Mouse (Mus musculus) embryo, embryonic 10 days (tissue): ENCODE results near the gene Bptf.
A peak's percentile ranks its signal among the peaks of the same experiment; 100 is the strongest.
"Not testable (repeated sequence)": the region's sequence is repeated elsewhere in the genome, so short reads cannot be mapped to it uniquely, and the experiment has no call there.

Experiments used
- DNase-seq: peaks from one replicate; pipeline ENCODE4 v3.0.0-alpha.2; 2015; ENCODE audit warnings: low spot score

Gene Bptf

DNA sequence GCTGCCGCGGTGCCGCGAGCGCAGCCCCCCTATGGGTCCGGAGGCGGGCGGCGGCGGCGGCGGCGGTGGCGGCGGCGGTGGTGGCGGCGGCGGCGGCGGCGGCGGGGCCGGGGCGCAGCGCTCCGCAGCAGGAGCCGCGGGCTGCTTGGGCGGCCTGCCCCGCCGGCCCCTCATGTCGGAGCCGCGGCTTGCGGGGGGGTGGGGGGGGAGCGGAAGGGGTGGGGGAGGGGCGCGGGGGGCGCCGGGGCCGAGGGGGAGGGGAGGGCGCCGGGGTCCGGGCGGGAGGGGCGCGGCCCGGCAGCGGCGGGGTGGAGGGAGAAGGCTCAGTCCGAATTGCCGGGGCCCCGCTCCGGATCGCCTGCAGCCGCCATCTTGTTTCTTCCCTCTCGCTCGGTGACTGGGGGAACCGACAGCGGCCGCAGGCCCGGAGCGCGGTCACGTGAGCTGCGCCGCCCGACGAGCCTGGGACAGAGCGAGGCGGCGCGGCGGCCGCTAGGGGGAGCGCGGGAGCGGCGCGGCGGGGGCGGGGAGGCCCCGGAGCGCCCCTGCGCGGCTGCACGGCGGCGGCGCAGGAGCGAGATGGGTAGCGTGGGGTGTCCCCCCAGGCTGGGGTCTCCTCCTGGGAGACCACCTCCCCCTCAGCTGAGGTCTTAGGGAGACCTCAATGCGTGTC is at the start of gene Bptf:
Gene Bptf, minus strand, starts transcription at position 379 of the 673 bp plus-strand sequence.
- DNase-seq = peak; percentile 93

DNA sequence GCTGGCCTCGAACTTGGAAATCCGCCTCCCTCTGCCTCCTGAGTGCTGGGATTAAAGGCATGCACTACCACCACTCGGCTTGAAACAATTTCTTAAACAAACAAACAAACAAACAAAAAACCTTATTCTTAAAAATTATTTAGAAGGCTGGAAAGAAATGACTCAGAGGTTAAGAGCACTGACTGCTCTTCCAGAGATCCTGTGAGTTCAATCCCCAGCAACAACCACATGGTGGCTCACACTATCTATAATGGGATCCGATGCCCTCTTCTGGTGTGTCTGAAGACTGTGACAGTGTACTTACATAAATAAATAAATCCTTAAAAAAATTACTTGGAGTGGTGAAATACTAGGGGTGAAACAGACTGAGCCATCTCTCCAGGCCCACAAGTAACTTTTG is 29.3 kb upstream of the Bptf start:
- no peak for DNase-seq

DNA sequence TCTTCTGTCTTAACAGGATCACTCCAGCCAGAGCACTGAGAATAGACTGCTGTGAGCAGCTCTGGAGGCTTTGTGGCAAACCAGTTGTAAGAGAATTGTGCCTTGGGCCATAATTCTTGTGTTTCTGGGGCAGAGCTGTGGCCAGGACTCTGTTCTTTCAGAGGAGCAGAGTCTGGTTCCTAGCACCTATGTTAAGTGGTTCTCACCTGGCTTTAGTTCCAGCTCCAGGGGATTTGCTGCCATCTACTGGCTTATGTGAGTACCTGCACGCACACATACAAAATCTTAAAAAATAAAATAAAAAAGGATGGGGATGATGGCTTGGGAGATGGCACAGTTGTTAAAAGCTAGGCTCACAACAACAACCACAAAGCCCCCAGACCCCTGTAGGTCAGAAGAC is 27.1 kb upstream of the Bptf start:
- peak; percentile 36 for DNase-seq

DNA sequence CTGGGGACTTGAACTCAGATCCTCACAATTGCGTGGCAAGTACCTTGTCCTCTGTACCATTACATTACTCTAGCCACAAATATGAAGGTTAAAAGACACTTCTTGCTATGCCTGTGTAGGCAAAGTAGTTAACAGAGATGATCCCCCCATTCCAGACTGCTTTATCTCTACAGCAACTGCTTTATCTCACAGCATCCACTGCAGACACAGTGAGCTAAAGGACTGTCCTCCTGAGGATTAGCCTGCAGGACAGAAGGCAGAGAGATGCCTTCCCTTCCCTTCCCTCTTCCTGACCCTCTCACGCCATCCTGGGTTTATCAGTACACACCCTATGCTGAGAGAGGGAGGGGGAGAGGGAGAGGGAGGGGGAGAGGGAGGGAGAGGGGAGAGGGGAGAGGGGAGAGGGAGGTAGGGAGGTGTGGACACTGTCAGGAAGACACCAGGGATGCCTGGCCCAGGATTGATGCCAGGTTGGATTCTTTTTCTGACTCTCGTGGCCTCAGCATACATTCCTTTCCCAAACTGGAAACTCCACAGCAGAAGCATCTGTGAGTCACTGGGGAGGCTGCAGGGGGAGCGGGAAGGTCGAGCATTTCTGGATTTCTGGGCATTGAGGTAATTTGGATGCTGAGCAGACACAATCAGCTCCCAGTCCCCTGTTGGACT is 25.2 kb upstream of the Bptf start:
- no peak for DNase-seq

DNA sequence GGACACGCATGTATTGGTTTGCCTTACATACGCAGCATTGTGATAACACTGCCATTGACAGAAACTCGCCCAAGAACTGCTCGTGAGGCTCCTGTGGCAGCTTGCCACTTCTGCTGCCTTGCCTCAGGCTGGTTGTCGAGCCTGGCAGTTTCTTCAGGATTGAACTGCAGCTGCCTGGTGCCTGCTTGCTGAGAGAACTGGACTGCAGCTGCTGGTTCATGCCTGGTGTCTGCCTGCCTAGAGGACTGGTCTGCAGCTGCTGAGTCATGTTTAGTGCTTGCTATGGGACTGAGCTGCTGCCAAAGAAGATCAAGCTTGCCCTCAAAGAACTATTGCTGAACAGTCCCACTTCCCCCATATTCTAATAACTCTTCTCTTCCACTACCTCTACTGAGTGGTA is 23.4 kb upstream of the Bptf start:
- DNase-seq = no peak

DNA sequence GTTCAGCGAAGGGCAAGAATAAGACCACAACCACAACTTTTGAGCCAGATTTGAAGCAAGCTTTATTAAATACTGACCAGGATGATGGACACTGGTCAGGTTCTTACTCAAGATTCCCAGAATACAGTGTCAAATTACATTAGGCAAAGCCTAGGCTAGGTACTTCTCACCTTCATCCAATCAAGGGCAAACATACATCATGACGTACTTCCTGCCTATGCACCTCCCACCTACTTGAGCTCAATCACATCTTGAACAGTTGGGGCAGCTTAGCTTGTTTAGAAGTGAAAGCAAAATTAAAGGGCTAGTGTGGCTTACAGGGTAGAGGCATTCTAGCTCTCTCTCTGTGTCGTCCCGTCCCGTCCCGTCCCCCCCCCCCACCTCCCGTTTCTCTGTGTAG is 22.5 kb upstream of the Bptf start:
- DNase-seq = no peak

DNA sequence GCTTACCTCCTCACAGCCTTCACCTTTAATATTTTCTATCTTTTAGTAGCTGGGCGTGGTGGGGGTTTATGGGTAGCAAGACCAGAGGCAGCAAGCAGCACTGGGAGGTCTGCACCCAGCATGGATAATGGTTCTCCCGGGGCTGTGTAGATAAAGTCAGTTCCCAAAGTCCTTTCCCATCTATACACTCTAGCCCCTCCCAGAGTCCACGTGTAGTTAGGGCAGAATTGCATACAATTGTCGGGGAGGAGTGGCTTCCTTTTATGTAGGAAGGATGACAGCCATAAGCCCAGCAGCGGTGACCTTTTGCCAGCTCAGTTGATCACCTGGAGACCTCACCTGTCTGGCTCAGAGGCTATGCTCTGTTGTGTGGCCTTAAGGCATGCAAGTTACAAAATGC is 21.7 kb upstream of the Bptf start:
- no peak for DNase-seq

DNA sequence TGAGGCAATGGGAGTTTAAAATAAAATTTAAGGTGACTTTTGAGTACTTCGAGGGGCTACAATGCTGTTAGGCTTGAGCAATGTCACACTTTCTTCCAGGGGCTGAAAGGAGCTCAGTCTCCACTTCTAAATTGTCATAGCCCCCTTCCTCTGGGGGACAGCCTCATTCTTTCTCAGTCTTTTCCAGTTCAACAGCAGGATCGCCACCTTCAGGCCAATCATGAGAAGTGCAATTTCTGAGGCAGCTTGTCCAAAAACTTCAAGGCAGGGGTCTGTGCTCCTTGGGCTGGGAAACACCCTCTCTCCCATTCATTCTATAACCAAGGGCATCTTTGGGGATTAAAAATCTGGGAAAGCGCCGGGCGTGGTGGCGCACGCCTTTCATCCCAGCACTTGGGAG is 19.9 kb upstream of the Bptf start:
- DNase-seq = no peak

DNA sequence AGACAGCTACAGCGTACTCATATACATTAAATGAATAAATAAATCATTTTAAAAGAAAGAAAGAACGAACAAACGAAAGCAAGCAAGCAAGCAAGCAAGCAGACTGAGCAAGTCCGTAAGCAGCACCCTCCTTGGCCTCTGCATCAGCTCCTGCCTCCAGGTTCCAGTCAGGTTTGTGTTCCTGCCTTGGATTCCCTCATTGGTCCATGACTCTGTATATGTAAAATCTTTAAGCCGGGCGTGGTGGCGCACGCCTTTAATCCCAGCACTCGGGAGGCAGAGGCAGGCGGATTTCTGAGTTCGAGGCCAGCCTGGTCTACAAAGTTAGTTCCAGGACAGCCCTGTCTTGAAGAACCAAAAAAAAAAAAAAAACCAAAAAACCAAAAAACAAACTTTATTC is 12.0 kb upstream of the Bptf start:
- DNase-seq = not testable (repeated sequence)

DNA sequence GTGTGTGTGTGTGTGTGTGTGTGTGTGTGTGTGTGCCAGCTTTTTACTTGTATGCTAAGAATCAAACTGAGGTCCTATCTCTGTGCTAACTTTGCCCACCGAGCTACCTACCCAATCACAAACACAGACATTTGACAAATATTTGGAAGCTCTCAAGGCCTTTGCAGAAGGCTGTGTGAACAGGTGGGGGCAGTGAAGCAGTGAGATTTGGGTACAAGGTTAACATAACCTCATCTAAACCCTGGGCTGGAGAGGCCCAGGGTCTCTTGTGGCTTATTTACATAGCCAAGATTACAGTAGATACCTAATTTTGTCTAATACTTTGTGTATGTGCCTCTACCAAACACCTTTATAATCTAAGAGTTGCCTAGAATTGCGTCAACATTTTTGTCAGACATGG is 10.5 kb upstream of the Bptf start:
- DNase-seq = no peak

DNA sequence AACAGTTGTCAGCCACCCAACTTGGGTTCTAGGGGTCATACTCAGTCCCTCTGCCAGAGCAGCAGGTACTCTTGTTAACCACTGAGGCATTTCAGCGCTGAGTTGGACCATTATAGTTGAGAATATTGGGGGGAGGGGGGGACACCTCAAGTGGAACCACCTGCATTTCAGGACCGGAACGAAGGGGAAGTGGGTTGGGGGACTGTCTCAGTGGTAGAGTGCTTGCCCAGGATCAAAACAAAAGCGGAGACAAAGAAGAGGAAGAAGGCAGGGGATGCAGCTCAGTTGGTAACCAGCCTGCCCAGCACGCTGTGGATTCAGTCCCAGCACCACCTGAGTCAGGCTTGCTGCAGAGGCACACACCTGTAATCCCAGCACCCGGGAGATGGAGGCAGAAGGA is 8.8 kb upstream of the Bptf start:
- DNase-seq = no peak

DNA sequence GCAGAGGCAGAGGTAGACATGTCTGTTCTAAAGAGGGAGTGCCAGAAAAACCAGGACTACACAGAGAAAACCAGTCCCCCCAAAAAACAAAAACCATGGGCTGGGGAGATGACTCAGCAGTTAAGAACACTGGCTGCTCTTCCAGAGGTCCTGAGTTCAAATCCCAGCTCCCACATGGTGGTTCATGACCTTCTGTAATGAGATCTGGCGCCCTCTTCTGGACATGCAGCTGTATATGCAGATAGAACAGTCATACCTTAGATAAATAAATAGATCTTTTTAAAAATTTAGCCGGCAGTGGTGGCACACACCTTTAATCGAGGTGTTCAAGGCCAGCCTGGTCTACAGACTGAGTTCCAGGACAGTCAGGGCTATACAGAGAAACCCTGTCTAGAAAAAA is 6.7 kb upstream of the Bptf start:
- DNase-seq = peak; percentile 17

DNA sequence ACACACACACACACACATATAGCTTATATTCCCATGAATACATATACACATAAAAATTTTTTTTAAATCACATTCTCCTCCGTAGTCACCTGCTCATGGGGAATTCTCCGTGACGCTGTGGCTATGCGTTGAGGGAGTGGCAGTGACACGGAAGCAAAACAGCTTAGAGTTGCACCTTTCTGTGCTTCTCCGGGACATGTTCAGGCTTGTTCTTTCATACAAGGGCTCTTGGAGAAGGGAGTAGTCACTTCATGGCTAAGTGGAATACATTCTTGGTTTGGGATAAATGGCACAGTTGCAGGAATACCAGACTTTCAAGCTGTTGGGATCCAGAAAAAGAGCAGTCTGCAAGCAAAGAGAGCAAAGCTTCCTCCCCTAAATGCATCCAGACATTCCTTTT is 5.7 kb upstream of the Bptf start:
- DNase-seq = no peak

DNA sequence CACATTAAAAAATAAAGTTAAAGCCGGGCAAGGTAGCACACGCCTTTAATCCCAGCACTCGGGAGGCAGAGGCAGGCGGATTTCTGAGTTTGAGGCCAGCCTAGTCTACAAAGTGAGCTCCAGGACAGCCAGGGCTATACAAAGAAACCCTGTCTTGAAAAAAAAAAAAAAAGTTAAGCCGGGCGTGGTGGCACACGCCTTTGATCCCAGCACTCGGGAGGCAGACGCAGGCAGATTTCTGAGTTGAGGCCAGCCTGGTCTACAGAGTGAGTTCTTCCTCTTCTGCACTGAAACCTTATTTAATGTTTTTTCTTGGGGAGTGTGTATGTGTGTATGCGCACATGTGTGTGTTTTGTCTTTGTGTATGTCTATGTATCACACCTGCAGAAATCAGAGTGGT is 4.5 kb upstream of the Bptf start:
- DNase-seq = not testable (repeated sequence)

DNA sequence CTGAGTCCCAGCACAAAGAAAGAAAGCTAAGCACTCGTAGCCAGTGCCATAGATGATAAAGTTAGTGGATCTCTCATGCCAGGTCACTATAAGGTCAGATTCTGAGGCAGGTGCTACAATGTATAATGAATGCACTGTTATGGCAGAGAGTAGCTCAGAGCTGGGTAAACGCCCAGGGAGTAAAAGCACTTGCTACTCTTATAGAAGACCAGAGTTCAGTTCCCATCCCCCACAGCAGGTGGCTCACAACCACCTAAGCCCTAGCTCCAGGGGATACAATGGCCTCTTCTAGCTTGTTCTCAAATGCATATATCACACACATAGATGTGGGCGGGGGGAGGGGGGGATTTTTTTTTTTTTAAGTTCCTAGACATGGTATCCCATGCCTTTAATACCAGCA is 3.8 kb upstream of the Bptf start:
- DNase-seq = no peak

DNA sequence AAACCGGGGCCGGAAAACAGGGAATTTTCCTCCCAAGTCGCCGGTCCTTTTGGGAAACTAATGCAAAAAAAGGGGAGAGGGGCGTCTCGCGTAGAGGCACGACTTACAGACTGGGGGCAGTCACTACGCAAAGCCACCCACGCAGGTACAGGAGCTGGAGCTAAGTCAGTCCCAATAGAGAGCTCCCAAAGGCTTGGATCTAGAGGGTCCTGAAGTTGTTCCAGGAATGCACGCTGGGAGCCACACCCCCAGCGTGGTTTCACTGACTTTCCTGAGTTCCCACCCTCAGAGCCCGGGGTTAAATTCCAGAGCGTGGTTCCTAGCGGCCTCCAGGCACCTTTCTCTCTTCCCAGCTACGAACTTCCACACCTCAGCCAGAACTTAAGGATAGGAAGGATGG is 499 bp upstream of the Bptf start:
- peak; percentile 49 for DNase-seq

DNA sequence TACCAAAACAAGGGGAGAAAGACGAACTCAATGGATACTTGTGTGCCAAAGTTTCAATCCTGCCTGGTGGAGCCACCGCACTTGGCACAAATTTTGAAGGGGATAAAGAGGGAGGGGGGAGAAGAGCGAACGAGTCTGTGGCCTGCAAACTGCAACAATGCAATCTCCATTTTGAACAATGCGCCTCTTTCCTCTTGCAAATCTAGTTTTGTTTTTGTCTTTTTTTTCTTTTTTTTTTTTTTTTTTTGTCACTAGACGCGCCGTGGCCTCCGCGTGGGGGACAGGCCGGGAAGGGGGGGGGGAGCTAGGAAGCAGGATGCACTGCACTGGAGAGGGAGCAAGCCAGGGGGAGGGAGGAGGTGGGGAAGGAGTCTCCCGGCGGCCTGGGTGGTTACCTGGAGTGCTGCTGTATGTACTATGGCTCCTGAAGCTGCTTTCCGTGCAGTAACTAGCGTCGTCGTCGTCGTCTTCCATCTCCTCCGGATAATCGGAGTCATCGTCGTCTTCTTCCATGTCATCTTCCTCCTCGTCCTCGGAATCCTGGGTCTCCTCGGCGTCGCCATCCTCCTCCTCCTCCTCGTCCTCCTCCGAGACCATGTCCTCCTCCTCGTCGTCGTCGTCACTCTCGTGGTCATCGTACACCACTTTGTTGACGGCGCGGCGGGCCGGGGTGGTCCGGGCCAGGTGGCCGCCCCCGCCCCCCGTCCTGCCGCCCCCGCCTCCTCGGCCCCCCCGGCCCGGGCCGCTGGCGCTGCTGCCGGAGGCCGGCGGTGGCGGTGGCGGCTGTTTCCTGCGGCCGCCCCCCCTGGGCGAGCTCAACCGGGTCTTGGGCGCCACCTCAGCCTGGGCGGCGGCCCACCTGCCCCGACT is 813 bp downstream of the Bptf start:
- DNase-seq = peak; percentile 75

DNA sequence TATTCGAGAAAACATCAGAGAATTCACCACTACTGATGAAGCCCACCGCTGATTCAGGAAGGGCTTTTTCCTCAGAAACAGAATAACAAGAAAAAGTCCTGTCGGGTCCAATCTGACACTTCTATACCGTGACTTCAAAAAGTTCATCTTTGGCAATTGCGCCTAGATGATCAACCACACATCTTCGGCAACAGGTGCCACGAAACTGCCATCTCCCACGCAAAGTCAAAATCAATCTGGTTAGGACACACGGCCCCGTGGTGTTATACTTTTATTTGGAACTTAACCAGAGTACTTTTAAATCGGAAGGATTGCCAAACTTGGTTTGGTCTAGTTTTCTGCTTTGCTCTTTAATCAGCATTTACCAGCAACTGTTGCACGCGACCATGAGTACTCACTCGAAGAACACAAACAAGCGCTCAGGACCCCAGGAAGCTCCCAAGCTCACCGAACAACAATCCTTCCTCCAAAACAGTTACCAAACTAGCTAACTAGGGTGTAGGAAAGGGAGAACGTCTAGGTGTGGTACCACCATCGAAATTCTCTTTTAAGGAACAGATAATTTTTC is 1.6 kb downstream of the Bptf start:
- peak; percentile 63 for DNase-seq

DNA sequence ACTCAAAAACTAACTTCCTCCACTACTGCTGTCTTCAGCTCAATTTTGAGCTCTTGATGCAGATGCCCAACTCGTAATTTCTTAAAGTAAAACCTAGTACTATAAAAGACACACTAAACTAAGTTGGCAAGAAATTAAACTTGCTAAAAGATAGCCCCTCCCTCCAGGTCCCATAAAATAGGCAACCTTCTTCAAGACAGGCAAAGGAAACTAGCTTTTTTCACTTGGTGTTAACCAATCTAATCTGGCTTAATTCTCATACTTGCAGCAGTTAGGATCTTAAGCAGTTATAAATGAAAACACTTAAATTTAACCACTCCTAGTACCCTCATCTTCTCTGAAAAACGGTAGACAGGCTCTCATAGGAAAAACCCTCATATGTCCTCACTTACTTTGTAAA is 2.3 kb downstream of the Bptf start:
- DNase-seq = no peak

DNA sequence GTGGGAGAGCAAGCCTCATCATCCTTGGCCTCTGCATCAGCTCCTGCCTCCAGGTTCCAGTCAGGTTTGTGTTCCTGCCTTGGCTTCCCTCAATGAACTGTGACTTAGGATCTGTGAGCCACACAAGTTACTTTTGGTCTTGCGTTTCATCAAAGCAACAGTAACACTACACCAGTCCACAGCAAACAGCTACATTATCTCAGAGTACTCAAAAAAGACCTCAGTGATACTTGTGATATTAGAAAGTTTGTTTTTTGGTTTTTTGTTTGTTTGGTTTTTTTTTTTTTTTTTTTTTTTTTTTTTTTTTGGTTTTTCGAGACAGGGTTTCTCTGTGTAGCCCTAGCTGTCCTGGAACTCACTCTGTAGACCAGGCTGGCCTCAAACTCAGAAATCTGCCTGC is 5.2 kb downstream of the Bptf start:
- not testable (repeated sequence) for DNase-seq

DNA sequence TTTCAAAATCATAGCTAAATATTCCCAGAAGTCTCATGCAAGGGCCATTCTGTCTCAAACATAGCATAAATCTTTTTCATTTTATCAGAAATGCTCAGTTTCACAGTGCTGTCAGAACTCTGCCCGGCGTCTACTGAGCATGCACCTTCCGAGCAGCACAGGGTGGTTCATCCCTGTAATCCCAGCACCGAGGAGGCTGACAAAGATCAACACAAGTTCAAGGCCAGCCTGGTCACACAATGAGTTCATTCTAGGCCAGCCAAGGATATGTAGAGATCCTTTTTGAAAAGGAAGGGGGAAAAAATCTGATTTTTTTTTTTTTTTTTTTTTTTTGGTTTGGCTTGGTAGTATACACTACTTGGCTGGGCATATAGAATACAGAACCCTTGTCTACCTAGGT is 6.9 kb downstream of the Bptf start:
- DNase-seq = no peak

DNA sequence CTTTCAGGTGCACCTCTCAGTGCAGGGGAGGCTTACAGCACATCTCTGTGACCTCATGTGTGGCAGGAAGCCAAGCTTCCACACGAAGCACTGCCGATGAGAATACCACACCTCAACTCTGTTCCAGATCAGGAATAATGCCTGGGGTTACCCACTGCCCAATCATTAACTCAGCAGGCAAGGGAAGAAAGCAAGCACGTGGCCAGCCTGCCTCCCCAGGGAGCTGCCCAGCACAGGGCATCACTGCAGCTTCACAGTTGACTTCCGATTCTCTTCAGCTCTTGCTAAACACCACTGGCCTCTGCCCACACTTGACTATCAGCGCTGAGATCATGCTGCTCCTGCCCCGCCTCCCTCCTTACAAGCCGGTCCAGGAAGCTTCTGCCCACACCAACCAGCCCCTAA is 7.6 kb downstream of the Bptf start:
- DNase-seq = peak; percentile 20

DNA sequence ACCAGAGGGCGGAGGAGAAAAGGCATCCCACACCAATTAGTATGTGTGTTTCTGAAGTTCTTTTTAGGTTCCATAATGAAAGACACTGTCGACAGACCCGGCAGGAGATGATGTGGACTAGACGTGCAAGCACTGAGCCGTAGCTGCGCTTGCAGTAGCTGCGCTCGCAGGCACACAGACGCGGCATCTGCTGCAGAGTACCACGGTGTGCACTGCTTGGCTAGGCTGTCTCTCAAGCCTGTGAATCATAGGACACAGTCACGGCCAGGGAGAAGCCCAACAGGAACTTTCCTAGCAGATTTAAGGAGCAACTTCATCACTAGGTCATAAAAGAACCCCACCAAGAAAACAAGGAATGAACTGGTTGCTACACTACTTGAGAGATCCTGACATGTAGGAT is 14.1 kb downstream of the Bptf start:
- DNase-seq = no peak
